Mouse (Mus musculus): ENCODE results near the gene Htra3. TPM values are rescaled to one million over a fixed set of nuclear protein-coding genes. Genes with fewer than 3 reads are reported as not detected.
A peak's percentile ranks its signal among the peaks of the same experiment; 100 is the strongest.

Gene Htra3
- polyA plus RNA-seq, 1 experiment from 2014 or later, result 16.2 TPM

GRCm38 (mm10) chr5:35670412-35670801 is 9.2 kb downstream of the Htra3 start:
- WGBS, result 52% methylated on average over 6 of the region's 6 CpGs
- Histone ChIP-seq H3K9me3 (no peaks in the 10 kb centered on the region), H3K4me1 (replicated peaks) (peaks cover 38% of the 10 kb centered on the region), H3K4me2 (no peak overlapping the region), H3K27ac (replicated peaks) (0 out of 2 replicates have a peak overlapping the region, but pooled peaks have one; percentile 18), H3K9ac (no peak overlapping the region), H3K4me3 (no peak overlapping the region), H3K27me3 (no peaks in the 10 kb centered on the region), H3K36me3 (no peaks in the 10 kb centered on the region)
- 0 out of 2 replicates have a peak, but pooled peaks have one; percentile 36 for ATAC-seq (ENCODE audit: low read depth)

GRCm38 (mm10) chr5:35669747-35670411 is 9.7 kb downstream of the Htra3 start:
- 41% methylated on average over 11 of the region's 11 CpGs for WGBS
- peaks cover 38% of the 10 kb centered on the region for H3K4me1 ChIP-seq (replicated peaks)
- H3K27ac ChIP-seq (replicated peaks), result peak overlapping the region; percentile 18; the same call in 1 of the 2 replicates

GRCm38 (mm10) chr5:35666152-35666551 is 13.4 kb downstream of the Htra3 start:
- Histone ChIP-seq H3K27ac (replicated peaks) (no peak overlapping the region), H3K4me1 (replicated peaks) (peaks cover 15% of the 10 kb centered on the region), H3K27me3 (no peaks in the 10 kb centered on the region), H3K36me3 (no peaks in the 10 kb centered on the region), H3K9ac (no peak overlapping the region), H3K9me3 (no peaks in the 10 kb centered on the region), H3K4me3 (no peak overlapping the region), H3K4me2 (no peak overlapping the region)
- WGBS, result 90% methylated on average over 7 of the region's 7 CpGs
- no peak for ATAC-seq (ENCODE audit: low read depth)

More at GRCm38 (mm10) chr5:35669747-35670411, 9.7 kb downstream of the Htra3 start:
- Histone ChIP-seq H3K27me3 (no peaks in the 10 kb centered on the region), H3K4me3 (no peak overlapping the region), H3K9ac (no peak overlapping the region), H3K9me3 (no peaks in the 10 kb centered on the region), H3K4me2 (no peak overlapping the region), H3K36me3 (no peaks in the 10 kb centered on the region)
- ATAC-seq (ENCODE audit: low read depth), result no peak

GRCm38 (mm10) chr5:35662021-35662545 is 17.5 kb downstream of the Htra3 start:
- 84% methylated on average over 9 of the region's 9 CpGs for WGBS
- no peaks in the 10 kb centered on the region for H3K9me3 ChIP-seq
- H3K4me3 ChIP-seq, result no peak overlapping the region
- H3K36me3 ChIP-seq, result no peaks in the 10 kb centered on the region
- no peaks in the 10 kb centered on the region for H3K27me3 ChIP-seq
- ATAC-seq (ENCODE audit: low read depth), result no peak
- no peak overlapping the region for H3K27ac ChIP-seq (replicated peaks)
- no peaks in the 10 kb centered on the region for H3K4me1 ChIP-seq (replicated peaks)
- H3K9ac ChIP-seq, result no peak overlapping the region
- H3K4me2 ChIP-seq, result no peak overlapping the region

GRCm38 (mm10) chr5:35661210-35661609 is 18.4 kb downstream of the Htra3 start:
- Histone ChIP-seq H3K36me3 (no peaks in the 10 kb centered on the region), H3K4me3 (no peak overlapping the region), H3K27ac (replicated peaks) (no peak overlapping the region), H3K9me3 (no peaks in the 10 kb centered on the region), H3K9ac (no peak overlapping the region), H3K4me1 (replicated peaks) (no peaks in the 10 kb centered on the region), H3K4me2 (no peak overlapping the region), H3K27me3 (no peaks in the 10 kb centered on the region)
- WGBS, result 79% methylated on average over 6 of the region's 6 CpGs
- ATAC-seq (ENCODE audit: low read depth), result no peak

GRCm38 (mm10) chr5:35659503-35659902 is 20.1 kb downstream of the Htra3 start:
- H3K9ac ChIP-seq, result no peak overlapping the region
- no peak overlapping the region for H3K27ac ChIP-seq (replicated peaks)
- ATAC-seq (ENCODE audit: low read depth), result no peak
- 69% methylated on average over 3 of the region's 3 CpGs for WGBS
- no peaks in the 10 kb centered on the region for H3K4me1 ChIP-seq (replicated peaks)
- no peaks in the 10 kb centered on the region for H3K27me3 ChIP-seq
- no peak overlapping the region for H3K4me2 ChIP-seq
- H3K4me3 ChIP-seq, result no peak overlapping the region
- H3K36me3 ChIP-seq, result no peaks in the 10 kb centered on the region
- H3K9me3 ChIP-seq, result no peaks in the 10 kb centered on the region

GRCm38 (mm10) chr5:35655753-35656485 is 23.7 kb downstream of the Htra3 start:
- Histone ChIP-seq H3K36me3 (no peaks in the 10 kb centered on the region), H3K9me3 (no peaks in the 10 kb centered on the region), H3K4me3 (no peak overlapping the region), H3K4me1 (replicated peaks) (no peaks in the 10 kb centered on the region), H3K9ac (no peak overlapping the region), H3K27me3 (no peaks in the 10 kb centered on the region), H3K27ac (replicated peaks) (no peak overlapping the region), H3K4me2 (no peak overlapping the region)
- 87% methylated on average over 10 of the region's 10 CpGs for WGBS
- no peak for ATAC-seq (ENCODE audit: low read depth)

GRCm38 (mm10) chr5:35653743-35654395 is 25.7 kb downstream of the Htra3 start:
- H3K4me2 ChIP-seq, result no peak overlapping the region
- no peak for ATAC-seq (ENCODE audit: low read depth)
- no peaks in the 10 kb centered on the region for H3K27me3 ChIP-seq
- no peak overlapping the region for H3K4me3 ChIP-seq
- H3K27ac ChIP-seq (replicated peaks), result no peak overlapping the region
- 82% methylated on average over 9 of the region's 9 CpGs for WGBS
- no peaks in the 10 kb centered on the region for H3K36me3 ChIP-seq
- no peak overlapping the region for H3K9ac ChIP-seq
- no peaks in the 10 kb centered on the region for H3K4me1 ChIP-seq (replicated peaks)
- H3K9me3 ChIP-seq, result no peaks in the 10 kb centered on the region

- Histone ChIP-seq H3K9me3 (no peaks in the 10 kb centered on the region), H3K9ac (no peak overlapping the region), H3K4me3 (no peak overlapping the region), H3K4me2 (no peak overlapping the region), H3K4me1 (replicated peaks) (no peaks in the 10 kb centered on the region), H3K27me3 (no peaks in the 10 kb centered on the region), H3K36me3 (no peaks in the 10 kb centered on the region), H3K27ac (replicated peaks) (no peak overlapping the region)
- no peak for ATAC-seq (ENCODE audit: low read depth)
- WGBS, result 87% methylated on average over 13 of the region's 13 CpGs
Observed at GRCm38 (mm10) chr5:35652872-35653271, 26.7 kb downstream of the Htra3 start.

GRCm38 (mm10) chr5:35652319-35652718 is 27.3 kb downstream of the Htra3 start:
- no peaks in the 10 kb centered on the region for H3K36me3 ChIP-seq
- no peak for ATAC-seq (ENCODE audit: low read depth)
- WGBS, result 91% methylated on average over 3 of the region's 3 CpGs
- H3K9me3 ChIP-seq, result no peaks in the 10 kb centered on the region
- H3K27me3 ChIP-seq, result no peaks in the 10 kb centered on the region
- H3K27ac ChIP-seq (replicated peaks), result no peak overlapping the region
- no peak overlapping the region for H3K9ac ChIP-seq
- no peak overlapping the region for H3K4me3 ChIP-seq
- H3K4me1 ChIP-seq (replicated peaks), result no peaks in the 10 kb centered on the region
- no peak overlapping the region for H3K4me2 ChIP-seq

- H3K4me1 ChIP-seq (replicated peaks), result no peaks in the 10 kb centered on the region
- no peaks in the 10 kb centered on the region for H3K36me3 ChIP-seq
- WGBS, result 58% methylated on average over 2 of the region's 2 CpGs
- no peaks in the 10 kb centered on the region for H3K9me3 ChIP-seq
- no peak overlapping the region for H3K4me2 ChIP-seq
- no peak for ATAC-seq (ENCODE audit: low read depth)
- H3K27me3 ChIP-seq, result no peaks in the 10 kb centered on the region
- no peak overlapping the region for H3K9ac ChIP-seq
- H3K27ac ChIP-seq (replicated peaks), result no peak overlapping the region
- H3K4me3 ChIP-seq, result no peak overlapping the region
Observed at GRCm38 (mm10) chr5:35648230-35648629, 31.4 kb downstream of the Htra3 start.

- ATAC-seq (ENCODE audit: low read depth), result no peak
- 67% methylated on average over 4 of the region's 4 CpGs for WGBS
- Histone ChIP-seq H3K9me3 (no peaks in the 10 kb centered on the region), H3K4me3 (no peak overlapping the region), H3K36me3 (no peaks in the 10 kb centered on the region), H3K4me1 (replicated peaks) (no peaks in the 10 kb centered on the region), H3K27ac (replicated peaks) (no peak overlapping the region), H3K27me3 (no peaks in the 10 kb centered on the region), H3K9ac (no peak overlapping the region), H3K4me2 (no peak overlapping the region)
Observed at GRCm38 (mm10) chr5:35647562-35647961, 32.0 kb downstream of the Htra3 start.
